11 mouse cellular contexts compared by ENCODE assay signal in genomic region chr8:84646800-84647199, GRCm38 (mm10). TPM values are rescaled to one million over a fixed set of nuclear protein-coding genes. Genes with fewer than 3 reads are reported as not detected.
DNase-seq lines count a peak whose midpoint lies in the region; ATAC-seq lines count a peak whose summit lies in the region.
"Had no signal": no experiment of that assay in that cellular context is flagged by ENCODE, and none has a peak within 500 bp of the region (broad histone marks: within the 10 kb centered on the region; RNA-seq: fewer than 3 reads in every experiment).

No protein-coding gene starts in this region.

- no peak overlapping the region for H3K9ac ChIP-seq in heart, embryonic 11.5 days (ENCODE audit: low read depth, low read length)
- no peak overlapping the region for H3K9ac ChIP-seq in neural tube, embryonic 12.5 days
- no peak overlapping the region for H3K9ac ChIP-seq in stomach, embryonic 16.5 days (ENCODE audit: low read length)

- H3K27me3 ChIP-seq in heart, embryonic 11.5 days (ENCODE audit: control insufficient read depth, insufficient read depth, low read length): no peaks in the 10 kb centered on the region
- H3K27me3 ChIP-seq in neural tube, embryonic 12.5 days (replicated peaks): no peaks in the 10 kb centered on the region
- no peaks in the 10 kb centered on the region for H3K27me3 ChIP-seq in limb, embryonic 10.5 days (ENCODE audit: low read depth, poor library complexity, severe bottlenecking)
- H3K27me3 ChIP-seq in stomach, embryonic 16.5 days (ENCODE audit: control insufficient read depth, insufficient read depth, low read length): no peaks in the 10 kb centered on the region
- H3K27me3 ChIP-seq: megakaryocyte, embryonic 14.5 days had no signal

- H3K4me1 ChIP-seq in heart, embryonic 11.5 days (ENCODE audit: control insufficient read depth, insufficient read depth, low read length): peaks cover 14% of the 10 kb centered on the region; the same call in 1 of the 2 replicates
- H3K4me1 ChIP-seq in neural tube, embryonic 12.5 days: peaks cover 19% of the 10 kb centered on the region
- H3K4me1 ChIP-seq in limb, embryonic 10.5 days: peaks cover 41% of the 10 kb centered on the region
- peaks cover 9% of the 10 kb centered on the region for H3K4me1 ChIP-seq in stomach, embryonic 16.5 days (ENCODE audit: control insufficient read depth, insufficient read depth, low read length)

- H3K4me2 ChIP-seq in heart, embryonic 11.5 days: peak overlapping the region; percentile 64; the same call in 1 of the 2 replicates
- H3K4me2 ChIP-seq in neural tube, embryonic 12.5 days (replicated peaks): peak overlapping the region; percentile 52
- 0 out of 2 replicates have a peak overlapping the region, but pooled peaks have one; percentile 51 for H3K4me2 ChIP-seq in stomach, embryonic 16.5 days (ENCODE audit: low read depth, low read length)

- H3K9me3 ChIP-seq in heart, embryonic 11.5 days (replicated peaks; ENCODE audit: control insufficient read depth, low read length): no peaks in the 10 kb centered on the region
- no peaks in the 10 kb centered on the region for H3K9me3 ChIP-seq in neural tube, embryonic 12.5 days
- no peaks in the 10 kb centered on the region for H3K9me3 ChIP-seq in limb, embryonic 10.5 days (replicated peaks)
- H3K9me3 ChIP-seq in stomach, embryonic 16.5 days (replicated peaks; ENCODE audit: control insufficient read depth, low read length): no peaks in the 10 kb centered on the region
- H3K9me3 ChIP-seq: megakaryocyte, embryonic 14.5 days had no signal

- H3K4me3 ChIP-seq in heart, embryonic 11.5 days (ENCODE audit: low read depth, low read length): no peak overlapping the region; the same call in 1 of the 2 replicates
- no peak overlapping the region for H3K4me3 ChIP-seq in neural tube, embryonic 12.5 days
- H3K4me3 ChIP-seq in limb, embryonic 10.5 days: peak overlapping the region; percentile 41; the same call in 1 of the 2 replicates
- H3K4me3 ChIP-seq in stomach, embryonic 16.5 days (replicated peaks; ENCODE audit: low read length): no peak overlapping the region

- no peak for DNase-seq in heart, postnatal 4 days
- no peak for DNase-seq in neural tube, embryonic 10.5 days (ENCODE audit: extremely low spot score, low spot score)
- DNase-seq in limb, embryonic 10.5 days (ENCODE audit: low spot score): no peak
- DNase-seq in urinary bladder, postnatal 14 days (ENCODE audit: low spot score): no peak
- no peak for DNase-seq in thymus, postnatal 36 days
- DNase-seq: kidney, adult 8-10 months; right cerebral cortex, postnatal 4 days had no signal

- 53% methylated on average over 6 of the region's 6 CpGs for WGBS in heart, embryonic 11.5 days (ENCODE audit: insufficient replicate concordance)
- 55% methylated on average over 6 of the region's 6 CpGs for WGBS in neural tube, embryonic 12.5 days
- 56% methylated on average over 6 of the region's 6 CpGs for WGBS in limb, embryonic 10.5 days
- WGBS in stomach, embryonic 16.5 days: 58% methylated on average over 6 of the region's 6 CpGs

- no peaks in the 10 kb centered on the region for H3K36me3 ChIP-seq in heart, embryonic 11.5 days (ENCODE audit: control insufficient read depth, insufficient read depth, low read length)
- no peaks in the 10 kb centered on the region for H3K36me3 ChIP-seq in neural tube, embryonic 12.5 days
- H3K36me3 ChIP-seq in limb, embryonic 10.5 days: no peaks in the 10 kb centered on the region
- no peaks in the 10 kb centered on the region for H3K36me3 ChIP-seq in stomach, embryonic 16.5 days (ENCODE audit: control insufficient read depth, insufficient read depth, low read length)

- no peak for ATAC-seq in heart, embryonic 11.5 days (replicated peaks; ENCODE audit: insufficient number of reproducible peaks, low FRiP score, low TSS enrichment)
- ATAC-seq in neural tube, embryonic 12.5 days (ENCODE audit: low FRiP score, low read depth): no peak
- ATAC-seq in stomach, embryonic 16.5 days (ENCODE audit: insufficient read depth, low FRiP score): no peak

- H3K27ac ChIP-seq in heart, embryonic 11.5 days (ENCODE audit: low read depth, low read length): peak overlapping the region; percentile 71
- H3K27ac ChIP-seq in neural tube, embryonic 12.5 days: no peak overlapping the region
- H3K27ac ChIP-seq in limb, embryonic 10.5 days: peak overlapping the region; percentile 85
- no peak overlapping the region for H3K27ac ChIP-seq in stomach, embryonic 16.5 days (ENCODE audit: low read length)

RNA-seq across cellular contexts. Expression of gene Ier2, which starts 15.9 kb away (rescaled TPM):
- 52.3 and 55.9 TPM in 2 replicates for polyA plus RNA-seq in heart, embryonic 11.5 days (2014; fragmentation: Nextera tagmentation; extraction: Ambion mirVana)
- 10 to 100 TPM; 33.3 to 35.5 TPM for total RNA-seq in heart, postnatal 4 days (2021)
- polyA plus RNA-seq in neural tube, embryonic 12.5 days (2016; fragmentation: Nextera tagmentation; extraction: Ambion mirVana): 72.4 and 72.8 TPM in 2 replicates
- 199 and 229 TPM in 2 replicates for polyA plus RNA-seq in limb, embryonic 10.5 days (2016; fragmentation: Nextera tagmentation; extraction: Ambion mirVana)
- polyA plus RNA-seq in stomach, embryonic 16.5 days (2015; fragmentation: Nextera tagmentation; extraction: Ambion mirVana): 62.4 and 69.5 TPM in 2 replicates

RNA-seq across cellular contexts. Expression of gene Trmt1, which starts 39.3 kb away (rescaled TPM):
- polyA plus RNA-seq in heart, embryonic 11.5 days (2014; fragmentation: Nextera tagmentation; extraction: Ambion mirVana): 49.7 and 51.6 TPM in 2 replicates
- 10 to 100 TPM; 47.4 to 48.8 TPM for total RNA-seq in heart, postnatal 4 days (2021)
- polyA plus RNA-seq in neural tube, embryonic 12.5 days (2016; fragmentation: Nextera tagmentation; extraction: Ambion mirVana): 58.5 and 59.1 TPM in 2 replicates
- 71.7 and 79.3 TPM in 2 replicates for polyA plus RNA-seq in limb, embryonic 10.5 days (2016; fragmentation: Nextera tagmentation; extraction: Ambion mirVana)
- polyA plus RNA-seq in stomach, embryonic 16.5 days (2015; fragmentation: Nextera tagmentation; extraction: Ambion mirVana): 53.7 and 54.1 TPM in 2 replicates

RNA-seq across cellular contexts. Expression of gene Nacc1, which starts 40.9 kb away (rescaled TPM):
- polyA plus RNA-seq in heart, embryonic 11.5 days (2014; fragmentation: Nextera tagmentation; extraction: Ambion mirVana): 19.1 and 19.6 TPM in 2 replicates
- 10 to 100 TPM; 65.0 to 68.7 TPM for total RNA-seq in heart, postnatal 4 days (2021)
- polyA plus RNA-seq in neural tube, embryonic 12.5 days (2016; fragmentation: Nextera tagmentation; extraction: Ambion mirVana): 17.2 and 19.2 TPM in 2 replicates
- 31.7 and 32.0 TPM in 2 replicates for polyA plus RNA-seq in limb, embryonic 10.5 days (2016; fragmentation: Nextera tagmentation; extraction: Ambion mirVana)
- 14.4 and 14.5 TPM in 2 replicates for polyA plus RNA-seq in stomach, embryonic 16.5 days (2015; fragmentation: Nextera tagmentation; extraction: Ambion mirVana)

RNA-seq across cellular contexts. Expression of gene Lyl1, which starts 54.5 kb away (rescaled TPM):
- polyA plus RNA-seq in heart, embryonic 11.5 days (2014; fragmentation: Nextera tagmentation; extraction: Ambion mirVana): 19.5 and 22.9 TPM in 2 replicates
- 10 to 100 TPM in 1 of 2 experiments, 1 to 10 TPM in 1; 9.6 to 10.6 TPM for total RNA-seq in heart, postnatal 4 days (2021)
- polyA plus RNA-seq in neural tube, embryonic 12.5 days (2016; fragmentation: Nextera tagmentation; extraction: Ambion mirVana): 4.4 and 4.5 TPM in 2 replicates
- 4.6 and 4.7 TPM in 2 replicates for polyA plus RNA-seq in limb, embryonic 10.5 days (2016; fragmentation: Nextera tagmentation; extraction: Ambion mirVana)
- polyA plus RNA-seq in stomach, embryonic 16.5 days (2015; fragmentation: Nextera tagmentation; extraction: Ambion mirVana): 6.0 and 8.3 TPM in 2 replicates

Comparison
In these comparisons a context has a peak if more than half of its experiments do, and no peak if none do; other contexts are left out.
1. H3K27ac ChIP-seq: peak in heart, embryonic 11.5 days (single experiment) and limb, embryonic 10.5 days (single experiment); none in neural tube, embryonic 12.5 days (single experiment) and stomach, embryonic 16.5 days (single experiment).
2. Peak in every context shown above with its lines, with median percentiles within 50 percentile points of each other: H3K4me2 ChIP-seq.